Mouse (Mus musculus) hindbrain, postnatal 0 days (tissue): Measurements from ENCODE around the gene Ccdc40. TPM values are rescaled to one million over a fixed set of nuclear protein-coding genes. Genes with fewer than 3 reads are reported as not detected.

Source experiments
- ATAC-seq: fragments of 200-750 bp; cut with Nextera tagmentation; 2 replicates; pipeline ENCODE4 v1.8.0; 2017; ENCODE audit warnings: mild to moderate bottlenecking, moderate TSS enrichment, moderate library complexity
- DNase-seq: peaks from one replicate; pipeline ENCODE4 v3.0.0-alpha.2; 2015; ENCODE audit warnings: low spot score
- H3K27ac ChIP-seq: fragments of 300-500 bp; sonication (generic); 2 replicates; pipeline ENCODE4 v1.5.1; 2014; ENCODE audit warnings: mild to moderate bottlenecking
- H3K27me3 ChIP-seq: fragments of 300-500 bp; sonication (generic); 2 replicates; pipeline ENCODE4 v1.6.1; 2014; ENCODE audit warnings: low read length, mixed read lengths; ENCODE audit not compliant: insufficient read depth
- H3K36me3 ChIP-seq: fragments of 300-500 bp; sonication (generic); 2 replicates; pipeline ENCODE4 v1.6.1; 2014; ENCODE audit warnings: low read length, mixed read lengths; ENCODE audit not compliant: insufficient read depth
- H3K4me1 ChIP-seq: fragments of 300-500 bp; sonication (generic); 2 replicates; pipeline ENCODE4 v1.6.1; 2014; ENCODE audit warnings: antibody characterized with exemption, low read length, mixed read lengths; ENCODE audit not compliant: insufficient read depth
- H3K4me2 ChIP-seq: fragments of 300-500 bp; sonication (generic); 2 replicates; pipeline ENCODE4 v1.6.1; 2014; ENCODE audit warnings: low read depth, mild to moderate bottlenecking, low read length, moderate library complexity, mixed read lengths
- H3K4me3 ChIP-seq: fragments of 300-500 bp; sonication (generic); 2 replicates; pipeline ENCODE4 v1.5.1; 2014; ENCODE audit warnings: low read length
- H3K9ac ChIP-seq: fragments of 300-500 bp; sonication (generic); replicated peaks from 2 replicates; pipeline ENCODE4 v1.6.1; 2014; ENCODE audit warnings: mild to moderate bottlenecking, low read length, moderate library complexity, mixed read lengths
- H3K9me3 ChIP-seq: fragments of 300-500 bp; sonication (generic); 2 replicates; pipeline ENCODE4 v1.6.1; 2016; ENCODE audit warnings: low read length, mixed read lengths
- CTCF ChIP-seq: IDR thresholded peaks from 2 replicates; pipeline ENCODE4 v1.5.1; 2016; ENCODE audit warnings: antibody characterized with exemption, control low read depth, low read depth
- WGBS: fragments of 180-500 bp; shearing (Covaris S2); extraction: QIAGEN DNeasy Blood & Tissue Kit; methylation state at CpG from one replicate; pipeline ENCODE4 v1.1.7; 2014; 5-methylcytosine and 5-hydroxymethylcytosine counted together
- polyA plus RNA-seq: library from polyadenylated mRNA; unstranded; fragments of >200 nt; fragmentation: Nextera tagmentation; extraction: Ambion mirVana; gene quantifications from 2 replicates; pipeline ENCODE4 v1.2.1, GENCODE M21; 2015
- total RNA-seq: library from RNA; depleted of rRNA; stranded (reverse); fragments of >200 nt; gene quantifications from 2 replicates; pipeline ENCODE4 v1.2.3, GENCODE M21; 2014

Ccdc40 gene
- total and polyA plus RNA-seq, 2 experiments from 2014 or later: 9.7 to 11.5 TPM

DNA sequence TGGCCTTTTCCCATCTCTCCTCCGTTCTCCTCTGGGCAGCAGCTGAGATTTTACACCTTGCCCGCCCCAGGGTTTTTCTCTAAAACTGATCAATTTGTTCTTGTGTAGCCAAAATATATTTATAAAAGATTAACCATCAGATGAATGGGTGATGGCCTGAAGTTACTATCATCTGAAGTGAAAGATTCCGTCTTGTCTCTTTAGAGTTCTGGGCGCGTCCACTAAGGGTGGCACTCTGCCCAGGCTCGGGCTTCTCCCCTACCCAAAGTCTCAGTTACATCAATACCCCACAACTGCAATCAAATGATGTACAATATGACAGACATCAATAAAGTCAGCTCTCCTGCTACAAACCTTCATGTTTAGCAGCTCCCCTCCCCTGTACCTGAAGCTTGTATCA, 3.4 kb upstream of the Ccdc40 start:
- H3K9me3 ChIP-seq: no peaks in the 10 kb centered on the region
- no peak overlapping the region for H3K4me3 ChIP-seq
- peaks cover 56% of the 10 kb centered on the region for H3K4me1 ChIP-seq
- no peak for TF ChIP-seq CTCF
- WGBS: 82% methylated on average over 6 of the region's 6 CpGs
- no peaks in the 10 kb centered on the region for H3K36me3 ChIP-seq
- ATAC-seq: no peak
- H3K27ac ChIP-seq: no peak overlapping the region
- H3K27me3 ChIP-seq: no peaks in the 10 kb centered on the region
- DNase-seq: no peak
- 0 out of 2 replicates have a peak overlapping the region, but pooled peaks have one; percentile 94 for H3K4me2 ChIP-seq
- H3K9ac ChIP-seq: no peak overlapping the region

DNA sequence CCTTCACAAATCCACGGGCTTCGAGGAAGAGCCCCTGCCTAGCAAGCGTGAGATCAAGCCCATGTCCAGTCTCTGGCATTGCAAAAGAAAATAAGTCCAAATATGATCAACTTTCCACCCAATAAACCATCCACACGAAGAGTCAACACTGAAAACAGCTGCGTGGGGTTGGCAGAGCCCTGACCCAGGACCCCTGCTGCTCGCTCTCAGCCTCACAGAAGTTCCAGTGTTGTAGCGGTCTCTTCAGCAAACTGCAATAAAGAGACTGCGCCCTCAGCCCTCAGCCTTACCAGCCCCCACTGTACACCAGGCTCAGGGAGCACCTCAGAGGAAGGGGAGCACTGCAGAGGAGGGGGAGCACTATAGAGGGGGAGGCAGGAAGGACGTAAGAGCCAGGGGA, 2.7 kb upstream of the Ccdc40 start:
- H3K27me3 ChIP-seq: no peaks in the 10 kb centered on the region
- no peak overlapping the region for H3K27ac ChIP-seq
- peaks cover 50% of the 10 kb centered on the region for H3K4me1 ChIP-seq
- 60% methylated on average over 9 of the region's 9 CpGs for WGBS
- 0 out of 2 replicates have a peak overlapping the region, but pooled peaks have one; percentile 94 for H3K4me2 ChIP-seq
- H3K9ac ChIP-seq: no peak overlapping the region
- no peak for DNase-seq
- H3K4me3 ChIP-seq: no peak overlapping the region
- H3K36me3 ChIP-seq: no peaks in the 10 kb centered on the region
- no peaks in the 10 kb centered on the region for H3K9me3 ChIP-seq
- ATAC-seq: no peak
- no peak for TF ChIP-seq CTCF

DNA sequence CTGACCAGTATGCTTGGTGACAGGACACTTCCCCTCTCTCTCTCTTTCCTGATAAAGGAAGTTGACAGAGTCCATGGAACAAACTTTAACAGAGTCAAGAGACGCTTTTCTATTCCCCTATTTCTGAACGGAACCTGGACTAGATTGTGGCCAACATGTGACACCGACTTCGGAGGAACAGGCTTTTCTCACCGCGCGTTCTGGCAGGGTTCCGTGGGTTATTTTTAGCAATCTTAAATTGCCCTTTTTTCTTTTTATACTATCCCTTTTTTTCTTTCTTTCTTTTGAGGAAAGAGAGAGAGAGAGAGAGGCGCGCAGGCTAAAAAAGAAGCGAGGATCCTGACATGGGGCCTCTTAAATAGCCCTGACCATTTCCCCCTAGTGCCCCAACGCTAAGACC, 781 bp upstream of the Ccdc40 start:
- ATAC-seq: no peak
- H3K27ac ChIP-seq: peak overlapping the region; percentile 78; the same call in 1 of the 2 replicates
- no peak for DNase-seq
- H3K27me3 ChIP-seq: no peaks in the 10 kb centered on the region
- peak overlapping the region; percentile 83 for H3K9ac ChIP-seq
- under 1% methylated on average over 12 of the region's 12 CpGs for WGBS
- H3K4me3 ChIP-seq: peak overlapping the region; percentile 84
- H3K4me2 ChIP-seq: peak overlapping the region; percentile 94
- no peaks in the 10 kb centered on the region for H3K9me3 ChIP-seq
- peaks cover 40% of the 10 kb centered on the region for H3K4me1 ChIP-seq
- TF ChIP-seq CTCF: no peak
- H3K36me3 ChIP-seq: no peaks in the 10 kb centered on the region

DNA sequence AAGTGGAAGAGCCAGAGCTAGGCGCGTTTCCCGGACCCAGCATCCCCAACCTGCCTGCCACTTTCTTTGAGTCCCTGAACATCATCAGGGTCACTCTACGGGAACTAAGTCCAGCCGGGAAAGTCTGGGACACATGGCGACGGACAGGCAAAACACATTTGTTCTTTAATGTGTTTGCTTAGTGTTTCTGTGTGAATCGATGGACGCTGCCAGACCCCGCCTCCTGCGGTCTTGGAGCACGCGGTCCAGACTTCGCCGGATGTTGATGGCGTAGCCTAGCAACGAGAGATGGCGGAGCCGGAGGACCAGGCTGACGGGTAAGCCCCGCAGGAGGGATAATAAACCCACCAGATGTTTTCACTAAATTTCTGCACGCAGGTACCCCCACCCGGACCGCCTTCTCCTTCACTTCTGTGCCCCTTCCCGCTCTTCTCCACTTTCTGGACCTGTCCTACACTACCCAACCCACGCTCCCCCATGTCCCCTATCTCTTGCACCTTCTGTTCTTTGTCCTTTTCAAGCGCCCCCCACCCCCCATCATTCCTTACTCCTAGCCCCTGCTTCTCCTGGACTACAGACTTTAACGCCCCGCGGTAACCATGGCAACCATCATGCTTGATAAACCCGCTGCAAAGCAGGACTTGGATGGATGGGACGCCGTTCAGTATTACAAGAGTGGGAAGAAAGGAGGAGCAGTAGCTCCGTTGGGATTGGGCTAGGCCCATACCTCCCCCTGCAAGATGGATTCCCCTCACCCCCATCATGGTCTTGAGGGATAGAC, 664 bp downstream of the Ccdc40 start:
- H3K4me2 ChIP-seq: peak overlapping the region; percentile 94
- H3K9me3 ChIP-seq: no peaks in the 10 kb centered on the region
- H3K4me3 ChIP-seq: peak overlapping the region; percentile 84
- H3K27me3 ChIP-seq: no peaks in the 10 kb centered on the region
- peak overlapping the region; percentile 78 for H3K27ac ChIP-seq
- H3K9ac ChIP-seq: peak overlapping the region; percentile 83
- H3K36me3 ChIP-seq: no peaks in the 10 kb centered on the region
- DNase-seq: peak; percentile 92
- H3K4me1 ChIP-seq: peaks cover 28% of the 10 kb centered on the region
- under 1% methylated on average over 34 of the region's 34 CpGs for WGBS
- TF ChIP-seq CTCF: peak; percentile 17; the same call in 1 of the 2 replicates
- ATAC-seq: peak; percentile 88

DNA sequence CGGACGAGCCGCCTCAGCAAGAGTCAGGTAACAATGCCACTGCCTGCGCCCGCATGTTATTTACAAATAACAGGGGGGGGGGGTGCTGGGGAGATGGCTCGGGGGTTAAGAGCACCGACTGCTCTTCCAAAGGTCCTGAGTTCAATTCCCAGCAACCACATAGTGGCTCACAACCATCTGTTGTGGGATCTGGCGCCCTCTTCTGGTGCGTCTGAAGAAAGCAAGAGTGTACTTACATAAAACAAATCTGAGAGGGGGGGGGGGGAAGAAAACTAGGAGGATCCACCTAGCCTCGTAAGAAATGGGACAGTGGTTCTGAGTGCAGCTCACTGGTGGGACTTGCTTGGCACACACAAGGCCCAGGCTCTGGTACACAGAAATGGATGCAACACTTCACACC, 6.4 kb downstream of the Ccdc40 start:
- no peaks in the 10 kb centered on the region for H3K27me3 ChIP-seq
- DNase-seq: no peak
- WGBS: 97% methylated on average over 10 of the region's 10 CpGs
- no peak overlapping the region for H3K9ac ChIP-seq
- H3K4me2 ChIP-seq: no peak overlapping the region
- no peaks in the 10 kb centered on the region for H3K9me3 ChIP-seq
- H3K4me3 ChIP-seq: no peak overlapping the region
- H3K27ac ChIP-seq: no peak overlapping the region
- ATAC-seq: no peak
- no peaks in the 10 kb centered on the region for H3K36me3 ChIP-seq
- no peak; the same call in 1 of the 2 replicates for TF ChIP-seq CTCF
- peaks cover under 1% of the 10 kb centered on the region; the same call in 1 of the 2 replicates for H3K4me1 ChIP-seq

DNA sequence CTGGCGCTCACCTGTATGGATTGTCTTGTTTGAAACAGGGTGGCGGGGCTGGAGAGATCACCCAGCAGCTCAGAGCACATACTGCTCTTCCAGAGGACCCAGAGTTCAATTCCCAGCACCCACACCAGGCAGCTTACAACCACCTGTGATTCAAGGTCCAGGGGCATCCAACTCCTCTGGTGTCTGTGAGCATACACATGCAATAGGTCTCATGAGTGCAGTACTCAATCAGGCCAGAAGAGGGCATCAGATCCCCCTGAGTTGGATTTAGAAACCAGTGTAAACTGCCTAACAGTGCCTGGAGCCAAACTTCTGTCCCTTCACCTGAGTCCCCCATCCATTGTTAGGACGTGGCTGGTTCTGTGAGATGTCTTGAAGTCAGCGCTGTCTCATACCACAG, 7.2 kb downstream of the Ccdc40 start:
- peak; percentile 83 for TF ChIP-seq CTCF
- Histone ChIP-seq H3K9ac (no peak overlapping the region), H3K27ac (no peak overlapping the region), H3K4me2 (no peak overlapping the region), H3K9me3 (no peaks in the 10 kb centered on the region), H3K27me3 (no peaks in the 10 kb centered on the region), H3K4me3 (no peak overlapping the region), H3K4me1 (no peaks in the 10 kb centered on the region), H3K36me3 (no peaks in the 10 kb centered on the region)
- DNase-seq (peak; percentile 76), ATAC-seq (no peak)
- WGBS: 85% methylated on average over 4 of the region's 4 CpGs

DNA sequence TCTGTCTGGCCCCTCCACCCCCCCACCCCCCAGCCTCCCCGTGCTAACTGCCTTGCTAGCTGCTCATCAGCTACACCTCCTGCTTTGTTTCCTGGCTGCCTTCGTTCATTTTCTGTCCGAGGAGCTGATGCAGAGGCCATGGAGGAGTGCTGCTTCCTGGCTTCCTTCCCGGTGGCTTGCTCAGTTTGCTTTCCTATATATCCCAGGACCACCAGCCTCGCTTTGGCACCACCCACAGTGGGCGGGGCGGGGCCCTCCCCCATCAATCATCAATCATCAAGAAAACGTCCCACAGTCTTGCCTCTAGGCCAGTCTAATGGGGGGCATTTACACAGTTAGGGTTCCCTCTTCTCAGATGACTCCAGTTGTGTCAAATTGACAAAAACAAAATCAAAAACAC, 8.0 kb downstream of the Ccdc40 start:
- no peaks in the 10 kb centered on the region for H3K9me3 ChIP-seq
- no peak for TF ChIP-seq CTCF
- no peak overlapping the region for H3K27ac ChIP-seq
- H3K4me2 ChIP-seq: no peak overlapping the region
- H3K4me1 ChIP-seq: no peaks in the 10 kb centered on the region
- DNase-seq: no peak
- H3K27me3 ChIP-seq: no peaks in the 10 kb centered on the region
- no peaks in the 10 kb centered on the region for H3K36me3 ChIP-seq
- ATAC-seq: no peak
- WGBS: 28% methylated on average over 8 of the region's 8 CpGs
- no peak overlapping the region for H3K4me3 ChIP-seq
- no peak overlapping the region for H3K9ac ChIP-seq
